Mouse (Mus musculus) hindbrain, embryonic 15.5 days (tissue): ENCODE results near the gene Uprt. TPM values are rescaled to one million over a fixed set of nuclear protein-coding genes. Genes with fewer than 3 reads are reported as not detected.

Source experiments
- ATAC-seq: fragments of 200-750 bp; cut with Nextera tagmentation; 2 replicates; pipeline ENCODE4 v1.8.0; 2017; ENCODE audit warnings: low read depth, moderate number of reproducible peaks, moderate TSS enrichment; ENCODE audit not compliant: low FRiP score
- H3K27ac ChIP-seq: fragments of 300-500 bp; sonication (generic); replicated peaks from 2 replicates; pipeline ENCODE4 v1.5.1; 2015; ENCODE audit warnings: mild to moderate bottlenecking, inconsistent platforms
- H3K27me3 ChIP-seq: fragments of 300-500 bp; sonication (generic); 2 replicates; pipeline ENCODE4 v1.6.1; 2015; ENCODE audit warnings: control low read depth, inconsistent platforms
- H3K36me3 ChIP-seq: fragments of 300-500 bp; sonication (generic); 2 replicates; pipeline ENCODE4 v1.6.1; 2015; ENCODE audit warnings: control low read depth, inconsistent platforms
- H3K4me1 ChIP-seq: fragments of 300-500 bp; sonication (generic); replicated peaks from 2 replicates; pipeline ENCODE4 v1.6.1; 2015; ENCODE audit warnings: control low read depth, inconsistent platforms
- H3K4me2 ChIP-seq: fragments of 300-500 bp; sonication (generic); 2 replicates; pipeline ENCODE4 v1.6.1; 2015; ENCODE audit warnings: moderate library complexity, mild to moderate bottlenecking, inconsistent platforms
- H3K4me3 ChIP-seq: fragments of 300-500 bp; sonication (generic); 2 replicates; pipeline ENCODE4 v1.5.1; 2015; ENCODE audit warnings: mild to moderate bottlenecking, inconsistent platforms
- H3K9ac ChIP-seq: fragments of 300-500 bp; sonication (generic); 2 replicates; pipeline ENCODE4 v1.6.1; 2015; ENCODE audit warnings: inconsistent platforms
- H3K9me3 ChIP-seq: fragments of 300-500 bp; sonication (generic); 2 replicates; pipeline ENCODE4 v1.6.1; 2016; ENCODE audit warnings: control low read depth, inconsistent platforms
- WGBS: fragments of 180-500 bp; shearing (Covaris S2); methylation state at CpG from one replicate; pipeline ENCODE4 v1.1.7; 2015; 5-methylcytosine and 5-hydroxymethylcytosine counted together
- polyA plus RNA-seq: library from polyadenylated mRNA; unstranded; fragments of >200 nt; fragmentation: Nextera tagmentation; extraction: Ambion mirVana; gene quantifications from 2 replicates; pipeline ENCODE4 v1.2.1, GENCODE M21; 2015

Uprt gene
- polyA plus RNA-seq, 1 experiment from 2014 or later, result 1.9 TPM

DNA sequence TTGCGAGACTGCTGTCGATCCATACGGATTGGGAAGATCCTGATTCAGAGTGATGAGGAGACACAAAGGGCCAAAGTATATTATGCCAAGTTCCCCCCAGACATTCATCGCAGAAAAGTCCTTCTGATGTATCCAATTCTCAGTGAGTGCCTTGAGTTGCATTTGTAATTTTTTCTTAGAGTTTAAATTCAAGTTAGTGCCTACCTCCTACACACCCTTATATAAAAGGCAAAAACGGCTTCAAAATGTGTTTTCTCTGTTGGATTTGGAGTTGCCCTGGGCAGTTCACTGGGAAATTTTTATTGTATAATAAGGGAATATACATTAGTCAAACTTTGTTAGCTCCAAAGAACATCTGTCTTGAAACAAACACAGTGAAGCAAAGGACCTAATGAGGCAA lies 19.1 kb downstream of the Uprt start:
- no peak for ATAC-seq
- no peaks in the 10 kb centered on the region for H3K36me3 ChIP-seq
- H3K4me3 ChIP-seq, result no peak overlapping the region
- H3K27ac ChIP-seq, result no peak overlapping the region
- peaks cover 10% of the 10 kb centered on the region; the same call in 1 of the 2 replicates for H3K27me3 ChIP-seq
- H3K4me1 ChIP-seq, result no peaks in the 10 kb centered on the region
- H3K9ac ChIP-seq, result no peak overlapping the region
- no peaks in the 10 kb centered on the region for H3K9me3 ChIP-seq
- 74% methylated on average over 5 of the region's 5 CpGs for whole genome bisulfite sequencing
- no peak overlapping the region for H3K4me2 ChIP-seq

DNA sequence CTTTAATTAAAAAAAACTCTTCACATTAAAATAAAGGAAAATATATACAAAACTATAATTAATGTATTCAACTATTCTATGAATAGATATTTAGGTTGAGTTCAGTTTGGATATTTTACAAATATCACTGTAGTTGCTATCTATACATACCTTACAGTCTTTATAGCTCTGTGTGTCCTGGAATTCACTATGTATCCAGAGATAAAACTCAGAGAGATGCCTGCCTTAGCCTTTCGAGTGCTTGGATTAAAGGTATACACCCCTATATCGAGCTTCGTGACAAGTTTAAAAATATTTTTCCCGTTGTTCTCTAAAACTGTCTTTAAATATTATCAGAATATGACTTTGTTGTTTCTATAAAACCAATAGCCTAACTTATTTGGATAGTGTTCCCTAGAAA lies 60.0 kb downstream of the Uprt start:
- H3K27ac ChIP-seq, result no peak overlapping the region
- H3K4me2 ChIP-seq, result no peak overlapping the region
- no peaks in the 10 kb centered on the region for H3K36me3 ChIP-seq
- WGBS, result 94% methylated on average over 4 of the region's 4 CpGs
- no peak overlapping the region for H3K4me3 ChIP-seq
- peaks cover 23% of the 10 kb centered on the region for H3K27me3 ChIP-seq
- no peak for ATAC-seq
- no peaks in the 10 kb centered on the region for H3K9me3 ChIP-seq
- no peak overlapping the region for H3K9ac ChIP-seq
- H3K4me1 ChIP-seq, result no peaks in the 10 kb centered on the region

DNA sequence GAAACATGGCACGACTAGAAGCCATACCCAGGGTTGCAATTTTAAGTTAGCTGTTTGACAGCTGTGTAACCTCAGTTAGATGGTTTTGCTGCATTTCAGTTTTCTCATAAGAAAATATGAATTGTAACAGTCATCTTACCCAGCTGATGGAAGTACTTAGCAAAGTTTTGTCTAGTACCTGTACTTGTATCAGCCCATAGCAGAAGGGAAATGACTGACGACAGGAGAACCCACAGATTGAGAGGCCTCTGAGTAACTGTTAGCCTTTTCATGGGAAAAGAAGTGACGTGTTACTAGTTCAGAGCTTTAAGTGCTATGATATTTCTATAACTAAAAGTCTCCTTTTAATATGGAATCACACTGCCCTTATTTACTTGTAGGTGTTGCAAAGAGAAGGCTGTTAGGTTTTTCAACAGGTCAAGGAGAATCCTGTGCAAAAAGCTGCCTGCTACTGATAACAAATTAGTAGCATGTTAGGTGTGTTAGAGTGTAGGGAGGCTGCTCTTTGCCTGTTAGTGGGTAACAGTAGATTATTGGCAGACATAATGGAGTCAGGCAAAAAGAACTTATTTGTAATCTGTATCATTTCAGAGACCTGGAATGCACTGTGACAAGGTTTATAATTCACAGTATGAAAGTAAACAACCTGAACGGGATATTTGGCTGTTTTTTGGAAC lies 61.4 kb downstream of the Uprt start:
- no peak overlapping the region for H3K9ac ChIP-seq
- peaks cover 18% of the 10 kb centered on the region; the same call in 1 of the 2 replicates for H3K27me3 ChIP-seq
- no peaks in the 10 kb centered on the region for H3K9me3 ChIP-seq
- WGBS, result 77% methylated on average over 4 of the region's 4 CpGs
- ATAC-seq, result no peak
- no peak overlapping the region for H3K27ac ChIP-seq
- no peaks in the 10 kb centered on the region for H3K36me3 ChIP-seq
- H3K4me3 ChIP-seq, result no peak overlapping the region
- H3K4me1 ChIP-seq, result no peaks in the 10 kb centered on the region
- H3K4me2 ChIP-seq, result no peak overlapping the region

DNA sequence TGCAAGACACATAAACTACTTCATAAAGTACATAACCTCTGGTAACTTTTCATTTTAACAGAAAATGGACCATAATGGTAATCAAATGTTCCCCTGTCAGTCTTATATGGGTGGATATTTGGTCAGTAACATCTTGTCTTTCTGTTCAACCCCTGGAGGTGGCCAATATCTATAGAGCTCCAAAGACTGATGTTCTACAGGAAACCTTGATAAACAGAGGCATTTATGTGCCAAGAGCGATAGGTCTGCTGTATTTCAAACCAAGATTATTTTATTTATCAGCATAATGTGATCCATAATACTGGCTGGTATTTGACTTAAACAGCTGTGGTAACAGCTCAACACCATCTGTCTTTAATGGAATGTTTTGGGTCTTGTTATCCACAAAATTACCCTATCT lies 62.7 kb downstream of the Uprt start:
- H3K36me3 ChIP-seq, result no peaks in the 10 kb centered on the region
- no peak for ATAC-seq
- no peak overlapping the region for H3K4me3 ChIP-seq
- no peak overlapping the region for H3K9ac ChIP-seq
- H3K4me2 ChIP-seq, result no peak overlapping the region
- 96% methylated on average over 1 of the region's 1 CpGs for WGBS
- H3K9me3 ChIP-seq, result no peaks in the 10 kb centered on the region
- H3K27me3 ChIP-seq, result peaks cover 16% of the 10 kb centered on the region; the same call in 1 of the 2 replicates
- no peaks in the 10 kb centered on the region for H3K4me1 ChIP-seq
- no peak overlapping the region for H3K27ac ChIP-seq

Other genes with a start within 250 kb of the Uprt start
- 6.4 and 6.8 TPM in 2 replicates for gene Abcb7, start 69.0 kb upstream of the Uprt start, polyA plus RNA-seq
- 4.0 and 4.8 TPM in 2 replicates for gene Zdhhc15, start 188.2 kb downstream of the Uprt start, polyA plus RNA-seq